Mouse (Mus musculus): ENCODE measurements around the gene Sh3bp4.

Gene Sh3bp4

DNA sequence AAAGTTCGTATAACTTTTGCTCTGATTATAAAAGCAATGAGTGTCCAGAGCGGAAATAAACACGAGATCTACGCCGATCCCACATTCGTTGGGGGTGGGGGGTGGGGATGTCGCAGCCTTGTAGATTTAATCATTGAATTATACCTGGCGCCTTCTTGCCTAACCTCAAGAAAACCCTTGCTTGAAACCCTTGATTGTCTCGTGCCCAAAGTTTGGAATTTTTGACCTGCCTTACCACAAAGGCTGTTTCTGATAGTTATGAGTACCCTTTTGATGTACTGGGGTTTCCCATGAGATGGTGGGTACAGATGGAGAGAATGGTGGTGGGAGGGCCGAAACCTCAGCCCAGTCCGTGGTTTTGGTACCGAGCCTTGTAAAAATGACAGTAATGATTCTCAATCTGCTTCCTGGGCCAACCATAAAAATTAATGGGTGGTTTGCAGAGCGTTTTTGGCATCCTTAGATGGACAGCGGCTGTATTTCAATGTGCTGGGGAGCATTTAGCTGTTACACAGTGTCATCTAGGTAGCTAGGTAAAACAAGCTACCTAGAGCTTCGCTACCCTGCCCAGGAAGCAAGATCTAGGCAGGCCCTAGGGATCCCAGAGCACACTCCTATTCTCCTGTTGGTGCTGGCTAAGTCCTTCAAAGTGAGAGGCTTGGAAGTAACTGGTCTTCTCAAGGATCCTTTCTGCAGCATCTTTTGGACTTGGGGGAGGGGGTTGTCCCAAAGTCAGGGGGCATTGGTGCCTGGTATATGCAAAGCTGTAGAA is 1.3 kb downstream of the Sh3bp4 start:
- DNase-seq (ENCODE audit: low spot score), result no peak

DNA sequence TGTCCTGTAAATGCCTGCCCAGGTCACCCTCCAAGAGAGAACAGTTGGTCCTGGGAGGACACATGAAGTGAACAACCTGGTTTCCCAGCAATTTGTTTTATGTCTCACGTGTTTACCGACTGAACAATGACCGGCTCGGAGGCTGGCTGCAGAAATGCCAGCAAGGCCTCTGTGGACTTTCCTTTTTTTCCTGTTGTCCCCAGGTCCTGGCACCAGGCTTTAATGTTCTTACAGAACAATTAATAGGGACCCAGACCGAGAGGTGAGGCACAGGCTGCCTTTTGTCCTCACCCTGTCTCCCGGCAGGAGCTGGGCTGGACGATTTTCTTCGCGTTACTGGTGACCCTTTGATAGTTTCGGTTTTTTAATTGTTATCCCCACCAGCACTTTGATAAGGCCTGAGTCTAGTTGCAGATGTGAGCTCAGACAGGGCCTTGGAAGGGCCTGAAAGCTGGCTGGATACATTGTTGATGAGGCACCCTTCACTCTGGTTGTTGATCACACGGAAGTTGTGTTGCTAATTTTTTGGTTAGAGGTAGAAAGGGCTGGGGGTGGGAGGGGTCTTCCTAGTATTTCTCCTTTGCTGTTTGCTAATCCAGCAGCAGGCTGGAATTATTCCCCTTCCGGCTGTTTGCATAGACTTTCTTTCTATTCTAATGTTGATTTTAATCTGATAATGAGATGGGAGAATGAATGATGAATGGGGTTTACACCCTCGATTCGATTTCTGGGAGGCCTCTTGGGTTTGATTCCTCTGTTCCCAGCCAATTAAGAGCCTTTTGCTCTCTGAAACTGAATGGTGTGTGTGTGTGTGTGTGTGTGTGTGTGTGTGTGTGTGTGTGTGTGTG is 2.2 kb downstream of the Sh3bp4 start:
- no peak for DNase-seq (ENCODE audit: low spot score)

DNA sequence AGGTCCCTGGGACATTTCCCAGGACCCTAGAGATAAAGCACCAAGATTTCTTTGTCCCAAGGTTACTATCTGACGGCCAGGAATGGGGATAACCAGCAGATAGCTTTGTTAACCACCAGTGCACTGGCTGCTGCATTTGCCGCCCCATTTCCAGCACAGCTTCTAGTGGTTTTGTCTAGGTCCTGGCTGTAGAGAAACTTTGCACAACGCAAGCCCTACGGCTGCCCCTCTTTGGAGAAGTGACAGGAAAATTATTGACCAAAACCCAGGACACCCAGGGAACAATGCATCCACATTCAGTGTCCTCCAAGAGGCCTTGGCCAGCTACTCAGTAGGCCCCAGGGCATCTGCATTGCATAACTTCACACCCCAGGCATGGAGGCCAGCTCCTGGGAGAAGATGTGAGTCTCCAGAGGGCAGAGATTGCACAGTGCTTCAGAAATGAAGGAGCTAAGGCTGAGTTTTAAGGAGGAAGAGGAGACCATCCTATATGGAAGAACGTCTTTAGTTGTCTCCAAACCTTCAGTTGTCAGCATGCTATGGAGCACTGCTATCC is 3.2 kb downstream of the Sh3bp4 start:
- no peak for DNase-seq (ENCODE audit: low spot score)

DNA sequence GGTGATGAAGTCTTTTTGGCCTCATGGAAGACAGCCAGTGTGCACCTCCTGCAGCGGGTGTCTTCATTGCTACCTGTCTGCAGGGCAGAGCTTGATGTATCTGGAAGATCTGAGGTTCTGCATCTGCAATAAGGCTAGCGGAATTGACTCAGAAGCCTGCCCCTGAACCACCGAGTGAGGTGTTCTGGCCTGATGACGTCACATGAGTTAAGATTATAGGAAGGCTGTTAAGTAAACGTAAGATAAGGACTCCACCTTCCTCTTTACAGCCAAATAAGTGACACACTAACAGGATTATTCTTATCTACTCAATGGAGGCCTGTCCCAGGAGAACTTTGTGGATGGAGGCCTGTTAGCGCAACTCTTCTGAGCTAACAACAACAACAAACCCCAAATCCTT is 4.5 kb downstream of the Sh3bp4 start:
- no peak for DNase-seq (ENCODE audit: low spot score)

DNA sequence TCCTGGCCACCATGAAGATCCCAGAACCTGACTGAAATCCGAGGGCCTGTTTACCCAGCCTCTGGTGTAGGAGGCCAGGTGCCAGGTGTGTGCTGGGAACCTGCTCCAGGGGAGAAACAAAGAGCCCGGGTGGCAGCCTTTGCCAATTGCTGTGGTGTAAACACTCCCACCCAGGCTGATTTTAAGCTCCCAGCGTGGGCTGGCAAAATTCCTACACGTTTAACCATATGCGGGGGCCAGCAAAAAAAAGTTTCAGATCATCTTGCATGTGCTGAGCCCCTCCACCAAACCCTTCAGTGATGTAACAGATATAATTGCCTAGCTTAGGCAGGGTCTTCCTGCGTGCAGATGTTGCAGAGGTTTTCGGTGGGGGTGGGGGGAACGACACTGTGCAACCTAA is 4.9 kb downstream of the Sh3bp4 start:
- DNase-seq (ENCODE audit: low spot score), result no peak

DNA sequence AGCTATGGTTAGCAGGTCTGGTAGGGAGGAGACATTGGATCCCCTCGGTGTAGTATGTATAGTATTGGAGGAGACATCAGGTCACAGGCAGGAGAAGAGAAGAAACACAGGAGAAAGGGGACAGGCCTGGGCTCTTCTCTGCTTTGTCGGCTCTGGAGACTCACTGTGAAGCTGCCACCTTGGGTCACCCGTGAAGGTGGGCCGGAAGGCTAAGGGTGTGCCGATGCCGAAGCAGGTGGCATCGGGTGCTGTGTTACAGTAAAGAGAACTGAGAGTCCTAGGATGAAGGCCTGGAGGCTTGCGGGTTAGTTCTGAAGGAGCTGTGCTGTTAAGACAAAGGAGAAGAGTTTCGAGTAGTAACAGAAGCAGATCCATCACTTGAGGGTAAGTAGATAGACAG is 6.6 kb downstream of the Sh3bp4 start:
- no peak for DNase-seq (ENCODE audit: low spot score)

DNA sequence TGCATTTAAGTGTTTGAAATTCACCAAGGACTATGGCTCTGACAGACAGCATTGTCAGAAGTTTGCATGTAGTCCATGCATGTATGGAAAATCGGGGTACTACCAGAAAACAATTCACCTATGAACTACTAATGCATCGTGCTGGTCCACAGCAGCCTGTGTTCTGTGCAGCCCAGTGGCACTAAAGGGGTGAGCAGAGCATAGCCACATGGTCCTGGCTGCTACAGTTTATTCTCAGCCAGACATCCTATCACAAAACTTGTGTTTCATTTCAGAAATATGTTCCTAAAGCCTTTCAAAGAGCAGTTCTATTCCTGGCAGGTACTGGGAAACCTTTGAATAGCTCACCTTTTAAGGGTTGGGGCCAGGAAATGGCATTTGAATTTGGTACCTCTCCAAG is 8.0 kb downstream of the Sh3bp4 start:
- no peak for DNase-seq (ENCODE audit: low spot score)

DNA sequence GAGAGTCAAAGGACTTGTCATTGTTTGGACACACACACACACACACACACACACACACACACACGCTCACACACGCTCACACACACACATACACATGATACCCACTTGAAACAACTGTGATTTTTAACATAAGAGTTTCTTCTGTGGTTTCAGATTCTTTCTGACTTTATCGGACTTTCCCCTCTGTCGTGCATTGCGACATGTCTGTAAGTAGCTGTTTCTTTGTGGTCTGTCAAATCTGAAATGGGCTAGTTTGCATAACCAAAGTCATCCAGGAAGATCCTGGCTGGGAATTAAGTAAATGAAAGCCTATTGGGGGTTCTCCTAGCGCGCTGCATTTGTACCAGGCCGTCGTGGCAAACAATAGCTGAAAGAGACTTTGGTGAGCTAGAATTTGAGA is 8.5 kb downstream of the Sh3bp4 start:
- DNase-seq (ENCODE audit: low spot score), result no peak

DNA sequence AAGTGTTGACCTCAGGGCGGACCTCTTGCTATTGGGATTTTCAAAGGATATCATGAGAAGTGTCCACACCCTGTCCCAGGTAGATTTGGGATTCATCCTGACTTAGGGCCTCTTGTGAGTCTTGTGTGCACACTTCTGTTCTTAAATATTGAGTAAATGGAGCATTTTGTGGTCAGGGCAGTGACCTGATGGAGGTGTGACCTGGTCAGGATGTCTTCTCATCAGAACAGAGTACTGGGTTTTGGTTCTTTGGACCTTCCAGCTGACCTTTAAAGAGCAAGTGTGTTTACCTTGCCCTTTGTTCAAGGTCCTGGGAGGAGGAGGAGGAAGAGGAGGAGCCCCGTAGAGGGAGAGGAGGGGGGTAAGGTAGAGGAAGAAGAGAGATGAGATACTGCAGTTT is 9.0 kb downstream of the Sh3bp4 start:
- DNase-seq (ENCODE audit: low spot score), result no peak

DNA sequence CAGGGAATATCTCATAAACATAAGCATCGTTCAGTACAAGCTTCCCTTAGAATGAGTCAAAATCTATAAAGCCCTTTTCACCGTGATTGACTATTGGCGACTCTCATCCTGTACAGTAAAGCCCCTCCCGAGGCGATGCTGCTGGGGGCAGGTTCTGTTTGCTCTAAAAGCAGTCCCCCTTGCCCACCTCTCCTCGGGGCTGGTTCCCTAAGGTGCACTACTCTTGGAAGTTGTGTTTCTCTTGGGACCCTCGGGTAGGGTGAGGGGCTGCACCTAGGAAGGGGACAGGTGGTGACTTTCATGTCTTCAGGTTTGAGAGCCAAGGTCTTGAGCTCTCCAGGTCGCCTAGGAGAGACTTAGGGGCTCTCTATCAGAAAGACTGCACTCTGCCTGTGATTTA is 10.2 kb downstream of the Sh3bp4 start:
- DNase-seq (ENCODE audit: low spot score), result no peak

DNA sequence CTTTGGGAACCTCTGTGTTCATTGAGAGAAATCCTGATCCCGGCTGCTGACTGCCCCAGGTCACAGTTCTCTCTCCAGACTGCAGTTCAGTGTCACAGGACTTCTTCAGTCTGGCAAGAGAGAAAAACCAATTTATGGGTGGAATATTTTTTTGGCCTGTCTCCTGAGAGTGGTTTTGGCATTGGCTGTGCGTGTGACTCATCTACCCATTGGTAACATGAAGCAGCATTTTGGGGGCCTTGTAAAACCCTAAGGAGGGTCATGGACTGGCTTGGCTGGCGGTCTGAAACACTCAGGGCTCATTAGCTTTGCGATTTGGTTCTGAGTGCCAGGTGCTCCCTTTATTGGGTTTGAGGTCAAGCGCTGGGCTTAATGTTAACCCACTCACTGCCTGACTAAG is 10.6 kb downstream of the Sh3bp4 start:
- DNase-seq (ENCODE audit: low spot score), result no peak

DNA sequence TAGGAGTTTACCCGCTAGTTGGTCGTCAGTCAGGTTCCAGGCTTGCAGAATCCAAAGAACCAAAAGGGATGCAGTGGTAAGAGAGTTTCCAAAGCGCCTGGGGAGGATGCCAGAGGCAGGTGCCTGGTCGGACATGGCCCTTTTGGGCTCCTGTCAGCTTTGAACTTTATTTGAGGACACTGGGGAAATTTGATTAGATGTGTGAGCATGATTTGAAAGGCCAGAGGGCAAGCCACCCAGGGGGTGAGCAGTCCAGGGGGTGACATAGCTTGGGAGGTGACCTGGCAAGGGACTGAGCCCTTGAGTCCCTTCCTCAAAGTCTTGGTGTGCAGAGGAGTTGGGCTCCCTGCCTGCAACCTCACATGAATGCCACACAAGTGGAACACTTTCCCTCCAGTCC is 11.2 kb downstream of the Sh3bp4 start:
- DNase-seq (ENCODE audit: low spot score), result no peak

DNA sequence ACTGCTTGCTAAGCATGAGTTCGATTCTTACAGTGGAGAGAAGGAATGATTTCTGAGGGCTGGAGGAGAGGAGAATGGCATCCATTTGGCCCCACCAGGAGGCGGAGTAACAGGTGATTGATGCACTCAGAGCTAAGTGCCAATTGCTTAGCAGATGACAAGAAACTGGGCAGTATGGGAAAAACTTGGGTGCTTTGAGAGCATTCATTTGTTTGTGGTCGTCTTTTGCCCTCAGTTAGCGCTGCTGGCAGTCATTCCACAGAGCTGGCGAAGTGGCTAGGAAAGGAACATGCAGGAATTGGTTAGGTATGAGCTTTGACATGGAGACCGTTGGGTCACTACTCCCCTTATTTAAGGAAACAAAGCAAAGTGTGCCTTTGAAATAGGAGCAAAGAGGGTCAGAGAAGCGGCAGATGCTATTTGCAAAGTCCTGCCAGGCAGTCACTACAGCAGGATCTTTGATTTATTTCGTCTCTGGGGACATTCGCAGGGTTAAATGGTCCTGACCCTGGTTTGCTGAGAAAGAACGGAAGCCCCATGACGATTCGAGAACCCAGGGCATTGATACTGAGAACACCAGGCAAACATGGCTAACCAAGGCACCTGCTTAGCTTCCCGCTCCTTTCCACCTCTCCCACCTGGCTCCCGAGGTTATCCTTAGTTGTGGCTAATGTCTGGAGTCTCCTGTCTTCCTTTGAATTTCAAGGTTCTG is 12.1 kb downstream of the Sh3bp4 start:
- DNase-seq (ENCODE audit: low spot score), result no peak

DNA sequence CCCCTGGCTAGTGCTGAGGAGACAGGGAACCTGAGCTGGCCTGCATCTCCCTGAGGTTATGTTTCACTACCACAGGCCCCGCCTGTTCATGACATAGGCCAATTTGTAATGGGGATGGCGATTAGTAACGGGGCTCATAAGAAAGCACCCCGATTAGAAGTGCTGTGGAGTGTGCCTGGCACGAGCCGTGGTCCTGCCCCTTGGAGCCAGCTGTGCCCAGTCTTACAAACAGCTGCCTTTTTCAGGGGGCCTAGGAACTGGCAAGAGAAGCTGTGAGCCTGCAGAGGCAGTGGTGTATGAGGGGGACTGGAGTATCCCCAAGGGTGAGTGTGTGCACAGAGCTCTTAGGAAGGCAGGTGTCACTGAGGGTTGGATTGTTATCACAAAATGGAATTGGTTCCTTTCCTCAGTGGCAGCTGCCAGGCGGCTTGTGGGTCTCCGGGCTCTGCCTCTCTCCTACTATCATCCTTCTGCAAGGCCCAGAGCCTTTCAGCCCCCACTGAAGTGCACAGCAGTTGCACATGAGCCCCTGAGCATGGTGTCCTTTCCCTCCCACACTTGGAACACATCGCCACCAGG is 16.4 kb downstream of the Sh3bp4 start:
- no peak for DNase-seq (ENCODE audit: low spot score)

DNA sequence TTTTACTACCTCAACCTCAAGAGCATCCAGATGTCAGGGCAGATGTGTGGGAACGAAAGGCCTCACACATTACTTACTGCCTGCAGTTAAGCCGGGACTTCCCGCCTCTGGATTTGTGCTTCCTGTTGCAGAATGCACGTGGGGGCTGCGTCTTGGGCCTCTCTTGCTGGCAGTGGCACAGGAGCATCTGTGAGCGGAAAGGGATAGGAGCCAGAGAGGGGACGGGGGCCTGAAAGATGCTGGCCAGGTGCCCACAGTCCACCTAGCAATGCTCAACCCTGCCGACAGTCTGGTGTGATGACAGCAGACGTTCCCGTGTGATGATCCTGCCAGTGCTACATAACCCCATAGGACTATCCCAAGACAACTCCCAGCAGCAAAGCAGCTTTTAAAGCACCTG is 17.9 kb downstream of the Sh3bp4 start:
- no peak for DNase-seq (ENCODE audit: low spot score)

DNA sequence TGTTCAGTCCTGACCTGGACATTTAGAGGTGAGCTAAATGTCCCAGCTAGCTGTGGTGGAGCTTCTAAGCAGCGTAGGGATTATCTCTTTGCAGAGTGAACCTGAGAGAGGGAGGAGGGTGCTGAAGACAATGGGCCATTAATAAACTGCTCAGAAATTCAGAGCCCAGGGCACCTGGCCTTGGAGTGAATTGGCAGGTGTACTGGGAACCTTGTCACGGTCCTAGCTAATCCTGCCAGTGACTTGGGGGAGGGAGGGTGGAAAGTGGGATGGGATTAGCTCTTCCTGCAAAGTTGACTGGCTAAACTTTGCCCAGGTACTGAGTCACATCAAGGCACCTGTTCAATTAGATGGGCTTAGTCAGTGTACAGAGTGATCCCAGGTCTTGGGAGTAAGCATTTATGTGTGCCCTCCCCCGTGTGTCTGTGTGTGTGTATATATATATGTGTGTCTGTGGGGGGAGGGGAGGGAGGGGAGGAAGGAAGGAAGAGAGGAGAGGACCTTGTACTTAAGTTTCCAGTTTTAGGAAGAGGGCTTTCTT is 18.6 kb downstream of the Sh3bp4 start:
- no peak for DNase-seq (ENCODE audit: low spot score)

DNA sequence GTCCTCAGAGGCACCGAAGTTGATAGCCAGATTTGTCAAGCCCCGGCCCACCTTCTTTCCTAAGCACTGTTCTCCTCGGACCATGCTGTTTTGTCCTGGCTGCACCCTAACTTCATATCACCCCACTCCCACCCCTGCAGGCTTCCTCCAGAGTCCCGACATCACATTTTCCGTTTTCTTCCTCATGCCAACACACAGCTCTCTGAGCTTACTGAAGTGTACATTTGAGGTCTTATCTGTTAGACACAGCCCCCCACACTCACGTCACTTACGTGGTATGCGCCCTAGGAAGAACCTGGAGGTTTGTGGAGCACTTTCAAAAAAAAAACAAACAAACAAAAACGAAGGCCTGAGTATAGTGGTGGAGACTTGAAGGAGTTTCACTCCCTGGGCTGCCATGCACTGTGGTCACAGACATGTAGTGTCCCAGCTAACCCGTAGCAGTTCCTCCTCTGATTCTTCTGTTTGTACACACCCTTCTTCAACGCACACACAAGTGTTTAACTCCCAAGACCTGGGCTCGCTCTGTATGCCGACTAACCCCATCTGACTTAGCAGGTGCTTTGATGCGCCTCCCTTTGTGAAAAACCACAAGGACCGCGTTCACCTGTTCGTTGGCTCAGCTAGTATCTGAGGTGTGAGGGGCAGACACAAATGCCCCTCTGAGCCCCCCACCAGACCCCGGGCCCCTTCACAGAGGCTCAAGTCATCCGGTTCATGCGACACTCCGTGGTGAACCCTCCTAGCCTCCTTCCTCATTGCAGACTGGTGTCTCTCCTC is 19.8 kb downstream of the Sh3bp4 start:
- DNase-seq (ENCODE audit: low spot score), result no peak

DNA sequence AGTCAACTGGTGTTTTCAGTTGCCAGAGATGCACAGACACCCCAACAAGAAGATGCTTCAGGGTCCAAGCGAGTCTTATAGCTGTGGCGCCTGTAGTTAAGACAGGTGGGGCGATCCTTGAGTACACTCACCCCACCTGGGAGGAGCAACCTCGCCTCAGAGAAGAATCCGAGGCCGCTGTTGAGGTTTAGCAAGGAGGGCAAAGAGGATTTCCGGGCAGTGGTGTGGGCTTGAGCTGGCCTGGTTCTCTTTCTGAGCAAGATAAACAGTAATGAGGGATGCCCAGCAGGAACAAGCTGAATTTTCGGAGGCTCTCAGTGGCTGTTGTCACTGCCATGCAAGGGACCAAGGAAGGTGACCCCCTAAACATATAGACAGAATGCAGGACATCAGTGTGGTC is 20.5 kb downstream of the Sh3bp4 start:
- DNase-seq (ENCODE audit: low spot score), result no peak

DNA sequence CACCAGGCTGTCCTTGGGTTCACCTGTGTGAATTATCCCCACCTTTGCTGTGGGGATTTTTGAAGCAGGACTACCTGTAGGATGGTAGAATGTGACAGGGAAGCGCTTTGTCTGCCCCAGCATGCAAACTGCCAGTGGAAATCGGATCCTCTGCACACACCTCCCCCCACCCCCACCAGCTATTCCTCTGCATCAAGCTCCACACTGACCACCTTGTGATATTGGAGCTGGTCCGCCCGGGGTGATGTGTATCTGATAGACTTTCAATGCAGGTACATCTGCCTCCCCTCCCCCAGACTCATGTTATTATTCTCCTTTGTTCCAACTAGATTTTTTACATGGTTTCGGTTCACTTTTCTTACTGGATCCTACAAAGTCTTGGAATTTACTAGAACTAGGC is 21.8 kb downstream of the Sh3bp4 start:
- no peak for DNase-seq (ENCODE audit: low spot score)

DNA sequence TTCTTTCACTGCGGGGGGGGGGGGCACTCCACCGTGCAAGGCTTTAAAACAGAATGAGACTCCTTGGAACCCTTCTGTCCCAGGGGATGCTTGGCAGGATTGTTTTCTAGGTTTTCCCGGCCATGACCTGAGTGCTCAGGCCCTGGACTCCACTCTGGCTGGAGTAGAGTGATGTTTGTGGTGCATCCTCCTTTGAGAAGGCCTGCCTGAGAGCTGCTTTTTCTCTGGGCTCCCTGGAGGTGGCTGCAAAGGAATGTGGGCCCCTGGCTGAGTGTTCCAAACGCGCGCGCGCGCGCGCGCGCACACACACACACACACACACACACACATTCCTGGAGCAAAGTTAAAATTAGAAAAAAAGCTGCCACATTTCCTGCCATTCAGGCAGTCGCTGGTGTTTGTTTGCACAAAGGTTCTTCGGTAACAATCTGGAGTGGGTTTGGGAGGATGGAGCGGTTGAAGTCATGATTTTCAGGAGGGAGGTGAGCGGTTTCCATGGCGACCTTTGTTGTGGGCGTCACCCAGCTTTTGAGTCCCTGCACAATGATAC is 22.3 kb downstream of the Sh3bp4 start:
- DNase-seq (ENCODE audit: low spot score), result no peak

DNA sequence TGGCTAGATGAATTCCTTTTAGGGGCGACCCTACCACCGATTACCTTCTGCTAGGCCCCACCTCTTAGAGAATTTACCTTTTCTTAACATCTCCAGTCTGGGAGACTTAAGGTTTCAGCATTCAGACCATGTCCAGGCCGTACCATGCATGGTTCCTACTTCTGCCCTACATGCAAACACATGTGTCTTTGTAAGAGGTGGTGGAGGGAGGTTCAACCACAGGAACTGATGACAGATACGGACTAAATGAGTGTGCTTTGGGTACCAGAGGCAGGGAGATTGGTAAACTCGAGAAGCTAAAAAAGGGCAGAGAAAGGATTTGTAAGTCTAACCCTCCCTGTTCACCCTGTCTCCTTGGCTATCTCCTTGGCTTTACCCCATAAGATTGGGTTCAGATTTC is 23.5 kb downstream of the Sh3bp4 start:
- no peak for DNase-seq (ENCODE audit: low spot score)

All from c-Kit-positive CD71-positive TER-119-positive erythroid progenitor cells, embryonic 14.5 days (primary cell).